Mouse (Mus musculus) lung, postnatal 0 days (tissue): ENCODE data around the gene Tmem217. TPM values are rescaled to one million over a fixed set of nuclear protein-coding genes. Genes with fewer than 3 reads are reported as not detected.

Experiments
- ATAC-seq: fragments of 200-750 bp; cut with Nextera tagmentation; 2 replicates; pipeline ENCODE4 v1.8.0; 2017; ENCODE audit warnings: moderate library complexity
- DNase-seq: peaks from one replicate; pipeline ENCODE4 v3.0.0-alpha.2; 2016; ENCODE audit warnings: low spot score
- H3K27ac ChIP-seq: fragments of 300-500 bp; sonication (generic); 2 replicates; pipeline ENCODE4 v1.5.1; 2014; ENCODE audit warnings: antibody characterized with exemption, mild to moderate bottlenecking, low read length, mixed read lengths
- H3K27me3 ChIP-seq: fragments of 300-500 bp; sonication (generic); replicated peaks from 2 replicates; pipeline ENCODE4 v1.6.1; 2014; ENCODE audit warnings: low read length, mixed read lengths; ENCODE audit not compliant: insufficient read depth
- H3K36me3 ChIP-seq: fragments of 300-500 bp; sonication (generic); 2 replicates; pipeline ENCODE4 v1.6.1; 2014; ENCODE audit warnings: low read length, mixed read lengths; ENCODE audit not compliant: insufficient read depth
- H3K4me1 ChIP-seq: fragments of 300-500 bp; sonication (generic); 2 replicates; pipeline ENCODE4 v1.6.1; 2014; ENCODE audit warnings: antibody characterized with exemption, low read depth, low read length, mixed read lengths; ENCODE audit not compliant: insufficient read depth
- H3K4me2 ChIP-seq: fragments of 300-500 bp; sonication (generic); replicated peaks from 2 replicates; pipeline ENCODE4 v1.6.1; 2014; ENCODE audit warnings: low read depth, mild to moderate bottlenecking, low read length, moderate library complexity, mixed read lengths
- H3K4me3 ChIP-seq: fragments of 300-500 bp; sonication (generic); 2 replicates; pipeline ENCODE4 v1.5.1; 2014; ENCODE audit warnings: low read depth, low read length
- H3K9ac ChIP-seq: fragments of 300-500 bp; sonication (generic); replicated peaks from 2 replicates; pipeline ENCODE4 v1.6.1; 2014; ENCODE audit warnings: low read depth, mild to moderate bottlenecking
- H3K9me3 ChIP-seq: fragments of 300-500 bp; sonication (generic); 2 replicates; pipeline ENCODE4 v1.6.1; 2016; ENCODE audit warnings: low read length, mixed read lengths
- CTCF ChIP-seq: IDR thresholded peaks from 2 replicates; pipeline ENCODE4 v1.5.1; 2016; ENCODE audit warnings: antibody characterized with exemption, mild to moderate bottlenecking
- EP300 ChIP-seq: IDR thresholded peaks from 2 replicates; pipeline ENCODE4 v1.6.1; 2016; ENCODE audit warnings: antibody characterized with exemption, mild to moderate bottlenecking, control low read depth
- WGBS: fragments of 180-500 bp; shearing (Covaris S2); extraction: QIAGEN DNeasy Blood & Tissue Kit; methylation state at CpG from one replicate; pipeline ENCODE4 v1.1.7; 2014; 5-methylcytosine and 5-hydroxymethylcytosine counted together
- polyA plus RNA-seq: library from polyadenylated mRNA; unstranded; fragments of >200 nt; fragmentation: Nextera tagmentation; extraction: Ambion mirVana; gene quantifications from 2 replicates; pipeline ENCODE4 v1.2.1, GENCODE M21; 2015

Tmem217 gene
- polyA plus RNA-seq, 1 experiment from 2014 or later = 0.31 TPM

GRCm38 (mm10) chr17:29497071-29497354, 55.2 kb downstream of the Tmem217 start:
- Histone ChIP-seq H3K9ac (no peak overlapping the region), H3K27ac (no peak overlapping the region), H3K4me1 (no peaks in the 10 kb centered on the region; the same call in 1 of the 2 replicates), H3K27me3 (no peaks in the 10 kb centered on the region), H3K36me3 (peaks cover 11% of the 10 kb centered on the region; the same call in 1 of the 2 replicates), H3K4me2 (no peak overlapping the region), H3K9me3 (no peaks in the 10 kb centered on the region), H3K4me3 (no peak overlapping the region)
- WGBS = 84% methylated on average over 3 of the region's 3 CpGs
- ATAC-seq = no peak
- no peak for DNase-seq
- no peak for TF ChIP-seq CTCF

GRCm38 (mm10) chr17:29496211-29497070, 55.7 kb downstream of the Tmem217 start:
- Histone ChIP-seq H3K4me2 (no peak overlapping the region), H3K9me3 (no peaks in the 10 kb centered on the region), H3K4me3 (no peak overlapping the region), H3K36me3 (peaks cover 11% of the 10 kb centered on the region; the same call in 1 of the 2 replicates), H3K27ac (no peak overlapping the region), H3K27me3 (no peaks in the 10 kb centered on the region), H3K4me1 (no peaks in the 10 kb centered on the region; the same call in 1 of the 2 replicates), H3K9ac (no peak overlapping the region)
- WGBS = 79% methylated on average over 6 of the region's 6 CpGs
- no peak for TF ChIP-seq CTCF
- ATAC-seq (no peak), DNase-seq (no peak)

GRCm38 (mm10) chr17:29494732-29495076, 57.5 kb downstream of the Tmem217 start:
- H3K27me3 ChIP-seq = no peaks in the 10 kb centered on the region
- no peaks in the 10 kb centered on the region for H3K9me3 ChIP-seq
- peaks cover 11% of the 10 kb centered on the region; the same call in 1 of the 2 replicates for H3K36me3 ChIP-seq
- ATAC-seq (no peak), DNase-seq (no peak)
- H3K27ac ChIP-seq = no peak overlapping the region
- no peak for TF ChIP-seq CTCF
- no peak for TF ChIP-seq EP300
- no peak overlapping the region for H3K4me3 ChIP-seq
- H3K4me2 ChIP-seq = no peak overlapping the region
- no peak overlapping the region for H3K9ac ChIP-seq
- no peaks in the 10 kb centered on the region; the same call in 1 of the 2 replicates for H3K4me1 ChIP-seq
- WGBS = 75% methylated on average over 6 of the region's 8 CpGs

- peak overlapping the region; percentile 84; the same call in 1 of the 2 replicates for H3K4me2 ChIP-seq
- no peak for ATAC-seq
- WGBS = 68% methylated on average over 10 of the region's 10 CpGs
Observed at GRCm38 (mm10) chr17:29494062-29494731, 58.0 kb downstream of the Tmem217 start.

GRCm38 (mm10) chr17:29493461-29493980, 58.7 kb downstream of the Tmem217 start:
- H3K4me2 ChIP-seq = peak overlapping the region; percentile 84
- H3K4me3 ChIP-seq = peak overlapping the region; percentile 90; the same call in 1 of the 2 replicates
- 0 out of 2 replicates have a peak overlapping the region, but pooled peaks have one; percentile 6 for H3K9ac ChIP-seq
- ATAC-seq = no peak
- DNase-seq = no peak
- no peaks in the 10 kb centered on the region for H3K9me3 ChIP-seq
- WGBS = 68% methylated on average over 11 of the region's 11 CpGs
- H3K27me3 ChIP-seq = no peaks in the 10 kb centered on the region
- peaks cover 11% of the 10 kb centered on the region; the same call in 1 of the 2 replicates for H3K36me3 ChIP-seq
- H3K4me1 ChIP-seq = no peaks in the 10 kb centered on the region; the same call in 1 of the 2 replicates
- H3K27ac ChIP-seq = peak overlapping the region; percentile 95
- TF ChIP-seq EP300 = no peak
- TF ChIP-seq CTCF = no peak

More at GRCm38 (mm10) chr17:29494062-29494731, 58.0 kb downstream of the Tmem217 start:
- no peak for DNase-seq
- H3K4me1 ChIP-seq = no peaks in the 10 kb centered on the region; the same call in 1 of the 2 replicates
- H3K27ac ChIP-seq = 0 out of 2 replicates have a peak overlapping the region, but pooled peaks have one; percentile 95
- no peaks in the 10 kb centered on the region for H3K27me3 ChIP-seq
- H3K36me3 ChIP-seq = peaks cover 11% of the 10 kb centered on the region; the same call in 1 of the 2 replicates
- TF ChIP-seq CTCF (no peak), EP300 (no peak)
- H3K9ac ChIP-seq = no peak overlapping the region
- H3K9me3 ChIP-seq = no peaks in the 10 kb centered on the region
- no peak overlapping the region; the same call in 1 of the 2 replicates for H3K4me3 ChIP-seq
